7 mouse cellular contexts compared by ENCODE assay signal in the genomic region with DNA sequence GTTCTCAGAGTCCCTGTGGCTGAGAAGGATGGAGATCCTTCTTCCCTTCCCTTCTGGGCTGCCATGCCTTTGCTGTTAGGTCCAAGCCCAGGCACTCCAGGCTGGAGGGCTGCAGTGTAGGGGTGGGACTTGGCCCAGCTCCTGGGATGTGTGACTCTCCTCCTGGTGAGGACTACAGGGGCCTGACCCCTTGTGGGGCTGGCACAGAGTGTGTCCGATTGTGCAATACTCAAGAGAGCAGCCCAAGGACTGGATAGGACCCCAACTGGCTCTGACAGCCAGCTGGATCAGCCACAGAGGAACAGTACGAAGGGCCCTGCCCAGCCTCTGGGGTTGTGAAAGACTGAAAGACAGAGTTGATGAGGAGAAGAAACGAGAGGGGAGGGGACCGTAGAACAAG. TPM values are rescaled to one million over a fixed set of nuclear protein-coding genes. Genes with fewer than 3 reads are reported as not detected.
DNase-seq lines count a peak whose midpoint lies in the region; ATAC-seq lines count a peak whose summit lies in the region.

No protein-coding gene starts in this region.

- peaks cover 20 to 41% of the 10 kb centered on the region in 2 experiments for H3K4me1 ChIP-seq in heart, embryonic 14.5 days (ENCODE audit: control insufficient read depth in 2 of 2, insufficient read depth in 2 of 2, low read length in 2 of 2)
- H3K4me1 ChIP-seq in lung, embryonic 16.5 days (replicated peaks; ENCODE audit: control insufficient read depth, insufficient read depth, low read length) = peaks cover 28% of the 10 kb centered on the region

- peak overlapping the region; percentile 3; the same call in 1 of the 2 replicates for H3K4me2 ChIP-seq in heart, embryonic 14.5 days (ENCODE audit: low read length)
- peak overlapping the region; percentile 56 for H3K4me2 ChIP-seq in lung, embryonic 16.5 days (ENCODE audit: low read depth, low read length)

- H3K4me3 ChIP-seq in heart, embryonic 14.5 days (ENCODE audit: control insufficient read depth in 1 of 2, insufficient read depth in 1 of 2, low read depth in 1 of 2, low read length in 2 of 2) = no peak overlapping the region
- peak overlapping the region; percentile 55 for H3K4me3 ChIP-seq in lung, embryonic 16.5 days (ENCODE audit: low read length)

- WGBS in heart, embryonic 14.5 days = 17% methylated on average over 4 of the region's 4 CpGs
- 4% methylated on average over 4 of the region's 4 CpGs for WGBS in lung, embryonic 16.5 days

- no peaks in the 10 kb centered on the region for H3K36me3 ChIP-seq in heart, embryonic 14.5 days (ENCODE audit: control insufficient read depth, insufficient read depth, low read length)
- no peaks in the 10 kb centered on the region for H3K36me3 ChIP-seq in lung, embryonic 16.5 days (ENCODE audit: control insufficient read depth, insufficient read depth, low read length)

- no peaks in the 10 kb centered on the region for H3K9me3 ChIP-seq in heart, embryonic 14.5 days (ENCODE audit: control insufficient read depth, low read length)
- no peaks in the 10 kb centered on the region for H3K9me3 ChIP-seq in lung, embryonic 16.5 days (ENCODE audit: control insufficient read depth, low read length)

- H3K27me3 ChIP-seq in heart, embryonic 14.5 days (ENCODE audit: control insufficient read depth, insufficient read depth, low read length) = peaks cover 55% of the 10 kb centered on the region
- peaks cover 23% of the 10 kb centered on the region for H3K27me3 ChIP-seq in lung, embryonic 16.5 days (ENCODE audit: control insufficient read depth, insufficient read depth, low read depth, low read length)

- H3K27ac ChIP-seq in heart, embryonic 14.5 days (replicated peaks in 1 of 2; ENCODE audit: control insufficient read depth in 1 of 2, insufficient read depth in 1 of 2, low read depth in 2 of 2, low read length in 2 of 2) = no peak overlapping the region
- H3K27ac ChIP-seq in lung, embryonic 16.5 days (ENCODE audit: low read length) = peak overlapping the region; percentile 34; the same call in 1 of the 2 replicates

- peak; percentile 88 for DNase-seq in 3134 (ENCODE audit: extremely low read depth, insufficient read length, low spot score)
- DNase-seq in Muller cell, postnatal 12 days (ENCODE audit: inconsistent ontology term) = peak; percentile 73
- DNase-seq in cerebellum, adult 9-10 months = no peak
- DNase-seq in neural tube, embryonic 10.5 days (ENCODE audit: extremely low spot score, low spot score) = no peak
- DNase-seq in yolk sac, embryonic 10.5 days (ENCODE audit: low spot score) = no peak

- H3K9ac ChIP-seq in heart, embryonic 14.5 days (ENCODE audit: low read length) = no peak overlapping the region
- 0 out of 2 replicates have a peak overlapping the region, but pooled peaks have one; percentile 21 for H3K9ac ChIP-seq in lung, embryonic 16.5 days (ENCODE audit: low read length)

- ATAC-seq in heart, embryonic 14.5 days (ENCODE audit: insufficient number of reproducible peaks, insufficient read depth, low FRiP score, low read depth) = peak; percentile 53
- peak; percentile 93 for ATAC-seq in lung, embryonic 16.5 days (ENCODE audit: low read depth)

RNA-seq across cellular contexts. Expression of a gene that starts 1.5 kb away (rescaled TPM):
- 1.3 and 1.6 TPM in 2 replicates for polyA plus RNA-seq in heart, embryonic 14.5 days (2014; fragmentation: Nextera tagmentation; extraction: Ambion mirVana)
- 8.7 and 9.3 TPM in 2 replicates for polyA plus RNA-seq in lung, embryonic 16.5 days (2015; fragmentation: Nextera tagmentation; extraction: Ambion mirVana)

RNA-seq across cellular contexts. Expression of a gene that starts 16.1 kb away (rescaled TPM):
- 0.03 TPM in 1 of 2 replicates, not detected in the other for polyA plus RNA-seq in heart, embryonic 14.5 days (2014; fragmentation: Nextera tagmentation; extraction: Ambion mirVana)
- polyA plus RNA-seq in lung, embryonic 16.5 days (2015; fragmentation: Nextera tagmentation; extraction: Ambion mirVana) = 0.65 and 0.78 TPM in 2 replicates

Comparison
In these comparisons a context has a peak if more than half of its experiments do, and no peak if none do; other contexts are left out.
1. DNase-seq: peak in 3134 (single experiment) and Muller cell, postnatal 12 days (single experiment); none in cerebellum, adult 9-10 months (single experiment), neural tube, embryonic 10.5 days (single experiment) and yolk sac, embryonic 10.5 days (single experiment).